Mouse (Mus musculus): ENCODE measurements at regions not wholly inside any gene's neighbourhood (a gene's known extent, or its start where the extent isn't known, plus 50 kb on each side); places are given as distances from the start of the nearest gene placed in this dataset.
A peak's percentile ranks its signal among the peaks of the same experiment; 100 is the strongest.

GRCm38 (mm10) chr6:50991528-50992125 is 337.4 kb upstream of the Npvf start:
- peak overlapping the region; percentile 84 for H3K27ac ChIP-seq
- H3K4me2 ChIP-seq (replicated peaks): no peak overlapping the region
- no peak for ATAC-seq (ENCODE audit: insufficient number of reproducible peaks, insufficient read depth, low FRiP score, low TSS enrichment)

DNA sequence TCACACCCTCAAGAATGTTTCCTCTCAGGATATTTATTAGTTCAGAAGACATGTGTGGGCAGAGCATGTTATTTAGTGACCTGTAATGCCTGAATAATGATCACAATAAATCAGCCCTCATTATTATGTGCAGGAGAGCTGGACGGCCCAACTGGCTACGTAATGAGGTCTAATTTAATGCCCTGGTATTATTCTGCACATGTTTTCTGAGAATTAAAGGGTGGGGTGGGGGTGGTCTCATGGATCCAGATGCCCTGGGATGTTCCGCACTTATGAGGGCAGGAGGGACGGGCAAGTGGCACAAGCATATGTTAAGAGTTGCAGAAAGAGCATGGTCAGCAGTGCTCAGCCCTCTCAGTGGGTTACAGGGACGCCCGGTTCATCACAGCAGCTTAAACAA is 339.7 kb upstream of the Npvf start:
- ATAC-seq (ENCODE audit: insufficient number of reproducible peaks, insufficient read depth, low FRiP score, low TSS enrichment): no peak

More at GRCm38 (mm10) chr6:50991528-50992125, 337.4 kb upstream of the Npvf start:
- WGBS: 65% methylated on average over 8 of the region's 8 CpGs
- Histone ChIP-seq H3K4me1 (peaks cover 10% of the 10 kb centered on the region), H3K27me3 (no peaks in the 10 kb centered on the region), H3K9ac (no peak overlapping the region), H3K4me3 (no peak overlapping the region), H3K36me3 (no peaks in the 10 kb centered on the region), H3K9me3 (no peaks in the 10 kb centered on the region)

GRCm38 (mm10) chr6:51002713-51003112 is 348.5 kb upstream of the Npvf start:
- peak; percentile 87 for ATAC-seq (ENCODE audit: insufficient number of reproducible peaks, insufficient read depth, low FRiP score, low TSS enrichment)
- Histone ChIP-seq H3K27me3 (no peaks in the 10 kb centered on the region), H3K9me3 (no peaks in the 10 kb centered on the region), H3K4me1 (peaks cover 24% of the 10 kb centered on the region), H3K4me3 (no peak overlapping the region), H3K9ac (no peak overlapping the region), H3K27ac (peak overlapping the region; percentile 98), H3K36me3 (no peaks in the 10 kb centered on the region), H3K4me2 (replicated peaks) (no peak overlapping the region)
- 19% methylated on average over 7 of the region's 7 CpGs for WGBS

More for the DNA sequence above, 339.7 kb upstream of the Npvf start:
- Histone ChIP-seq H3K4me2 (replicated peaks) (no peak overlapping the region), H3K4me1 (peaks cover 9% of the 10 kb centered on the region), H3K9me3 (no peaks in the 10 kb centered on the region), H3K9ac (no peak overlapping the region), H3K36me3 (no peaks in the 10 kb centered on the region), H3K4me3 (no peak overlapping the region), H3K27me3 (no peaks in the 10 kb centered on the region), H3K27ac (no peak overlapping the region)
- WGBS: 76% methylated on average over 6 of the region's 6 CpGs

DNA sequence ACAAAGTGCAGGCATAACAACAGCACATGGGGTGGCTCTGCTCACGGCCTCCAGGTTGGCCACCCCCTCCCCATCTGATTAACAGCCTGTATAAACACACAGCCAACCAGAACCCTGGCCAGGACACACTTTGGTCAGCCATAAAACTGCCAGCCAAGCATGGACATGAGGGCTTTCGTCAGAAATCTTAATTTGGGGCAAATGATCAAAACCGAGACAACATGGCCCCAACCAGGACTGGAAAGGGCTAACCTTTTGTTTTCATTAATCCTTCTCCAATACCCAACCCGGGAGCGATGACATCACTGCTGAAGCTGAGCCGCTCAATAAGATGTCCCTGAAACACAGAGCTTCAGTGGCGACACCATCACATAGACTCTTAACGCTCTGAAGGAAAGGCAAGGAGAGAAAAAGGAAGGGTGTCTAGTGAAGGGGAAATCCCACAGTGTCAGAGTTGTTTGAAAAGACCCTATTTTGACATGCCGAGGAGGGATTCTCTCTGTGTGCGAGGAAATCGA is 351.9 kb upstream of the Npvf start:
- 42% methylated on average over 11 of the region's 11 CpGs for WGBS
- Histone ChIP-seq H3K4me2 (replicated peaks) (no peak overlapping the region), H3K27me3 (no peaks in the 10 kb centered on the region), H3K4me1 (peaks cover 22% of the 10 kb centered on the region), H3K4me3 (no peak overlapping the region), H3K36me3 (no peaks in the 10 kb centered on the region), H3K27ac (peak overlapping the region; percentile 86), H3K9me3 (no peaks in the 10 kb centered on the region), H3K9ac (no peak overlapping the region)
- no peak for ATAC-seq (ENCODE audit: insufficient number of reproducible peaks, insufficient read depth, low FRiP score, low TSS enrichment)

GRCm38 (mm10) chr6:51009526-51010340 is 355.5 kb upstream of the Npvf start:
- 71% methylated on average over 14 of the region's 14 CpGs for WGBS
- H3K36me3 ChIP-seq: no peaks in the 10 kb centered on the region
- ATAC-seq (ENCODE audit: insufficient number of reproducible peaks, insufficient read depth, low FRiP score, low TSS enrichment): no peak
- peak overlapping the region; percentile 77 for H3K27ac ChIP-seq
- H3K9ac ChIP-seq: no peak overlapping the region
- H3K27me3 ChIP-seq: no peaks in the 10 kb centered on the region
- no peak overlapping the region for H3K4me3 ChIP-seq
- no peaks in the 10 kb centered on the region for H3K9me3 ChIP-seq
- peaks cover 10% of the 10 kb centered on the region for H3K4me1 ChIP-seq
- H3K4me2 ChIP-seq (replicated peaks): no peak overlapping the region

DNA sequence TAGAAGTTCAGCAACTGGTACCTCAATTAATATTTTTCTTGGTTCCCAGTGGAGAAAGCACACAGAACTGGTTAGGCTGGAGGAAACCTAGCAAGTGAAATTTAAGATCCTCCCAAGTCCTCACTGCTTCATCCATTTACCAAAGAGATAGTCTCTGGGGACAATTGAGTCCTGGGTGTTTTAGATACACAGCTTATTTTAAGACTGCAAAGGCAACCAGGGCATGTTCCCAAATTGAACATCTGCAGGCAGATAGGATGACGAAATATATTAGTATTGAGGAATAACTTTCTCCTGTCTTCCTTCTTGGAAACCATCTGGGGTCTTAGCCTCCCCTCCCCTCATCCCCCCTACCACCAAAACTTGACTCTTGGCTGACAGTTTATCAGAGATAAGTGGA is 356.3 kb upstream of the Npvf start:
- no peak for ATAC-seq (ENCODE audit: insufficient number of reproducible peaks, insufficient read depth, low FRiP score, low TSS enrichment)
- Histone ChIP-seq H3K9me3 (no peaks in the 10 kb centered on the region), H3K9ac (no peak overlapping the region), H3K27me3 (no peaks in the 10 kb centered on the region), H3K4me1 (peaks cover 8% of the 10 kb centered on the region), H3K36me3 (no peaks in the 10 kb centered on the region), H3K4me3 (no peak overlapping the region), H3K27ac (peak overlapping the region; percentile 77), H3K4me2 (replicated peaks) (no peak overlapping the region)
- 72% methylated on average over 1 of the region's 1 CpGs for WGBS

DNA sequence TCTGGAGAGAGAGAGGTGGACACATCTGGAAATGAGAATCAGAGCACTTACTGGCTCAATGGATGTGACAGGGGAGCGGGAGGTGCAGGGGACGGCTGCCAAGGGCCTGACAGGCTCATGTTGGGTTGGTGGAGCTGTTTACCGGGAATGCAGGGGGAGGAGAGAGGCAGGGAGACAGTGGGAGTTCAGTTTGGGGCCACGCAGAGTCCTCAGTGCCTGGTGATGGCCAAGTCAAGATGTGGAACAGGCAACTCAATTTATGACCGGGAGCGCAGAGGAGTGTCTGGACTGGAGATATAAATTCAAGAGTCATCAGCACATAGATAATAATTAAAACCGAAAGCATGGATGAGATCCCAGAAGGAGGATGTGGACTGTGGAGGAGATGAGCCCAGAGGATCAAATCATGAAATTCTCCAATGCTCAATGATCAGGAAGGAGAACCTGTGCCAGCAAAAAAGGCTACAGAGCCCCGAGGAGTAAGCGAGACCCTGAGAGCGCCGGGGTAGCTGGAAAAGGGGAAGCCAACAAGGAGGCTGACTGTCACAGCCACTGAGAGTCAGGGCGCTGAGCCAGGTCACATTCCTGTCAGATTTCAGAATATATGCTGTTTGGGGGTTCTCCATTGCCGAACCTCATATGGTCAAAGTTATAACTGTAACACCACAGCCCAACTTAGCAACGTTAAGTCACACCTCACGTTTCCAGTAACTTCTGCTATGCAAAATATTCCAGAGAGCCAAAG is 358.0 kb upstream of the Npvf start:
- Histone ChIP-seq H3K9ac (no peak overlapping the region), H3K36me3 (no peaks in the 10 kb centered on the region), H3K4me1 (peaks cover 13% of the 10 kb centered on the region), H3K27me3 (no peaks in the 10 kb centered on the region), H3K4me3 (no peak overlapping the region), H3K4me2 (replicated peaks) (no peak overlapping the region), H3K27ac (peak overlapping the region; percentile 77; the same call in 1 of the 2 replicates), H3K9me3 (no peaks in the 10 kb centered on the region)
- ATAC-seq (ENCODE audit: insufficient number of reproducible peaks, insufficient read depth, low FRiP score, low TSS enrichment): no peak
- 76% methylated on average over 15 of the region's 15 CpGs for WGBS

- Histone ChIP-seq H3K27me3 (no peaks in the 10 kb centered on the region), H3K27ac (peak overlapping the region; percentile 80), H3K9ac (no peak overlapping the region), H3K4me2 (replicated peaks) (no peak overlapping the region), H3K4me1 (peaks cover 13% of the 10 kb centered on the region), H3K4me3 (no peak overlapping the region), H3K9me3 (no peaks in the 10 kb centered on the region), H3K36me3 (no peaks in the 10 kb centered on the region)
- WGBS: 51% methylated on average over 2 of the region's 2 CpGs
- peak; percentile 38; the same call in 1 of the 2 replicates for ATAC-seq (ENCODE audit: insufficient number of reproducible peaks, insufficient read depth, low FRiP score, low TSS enrichment)
Measured at GRCm38 (mm10) chr6:51015735-51016134, 361.5 kb upstream of the Npvf start.

DNA sequence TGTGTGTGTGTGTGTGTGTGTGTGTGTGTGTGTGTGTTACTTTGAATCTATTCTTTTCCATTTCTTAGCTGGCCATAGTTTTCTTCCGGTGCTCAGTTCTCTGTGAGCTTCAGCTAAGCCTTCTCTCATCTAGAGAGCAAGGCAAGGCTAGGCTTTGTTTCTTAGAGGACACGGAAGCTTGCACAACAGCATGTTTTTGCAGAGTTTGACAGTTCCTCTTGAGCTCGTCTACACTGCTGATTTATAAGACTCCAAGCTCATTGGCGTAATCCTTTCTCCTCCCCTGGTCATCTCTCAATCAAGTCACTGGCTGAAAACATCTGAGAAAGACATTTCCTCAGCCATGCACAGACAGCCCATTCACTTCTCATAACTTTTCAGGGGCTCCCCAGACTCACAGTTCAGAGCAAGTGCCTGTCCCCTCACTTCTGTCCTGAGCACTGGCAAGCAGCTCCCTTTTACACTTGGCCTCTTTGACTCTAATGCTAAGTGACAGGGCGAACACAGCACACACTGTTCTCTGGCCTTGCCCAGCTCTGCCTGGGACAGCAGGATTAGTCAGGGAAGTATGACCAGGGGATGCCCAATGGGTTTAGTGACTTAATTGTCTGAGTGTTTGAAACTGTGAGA is 362.3 kb upstream of the Npvf start:
- H3K4me2 ChIP-seq (replicated peaks): no peak overlapping the region
- H3K27ac ChIP-seq: peak overlapping the region; percentile 80
- H3K36me3 ChIP-seq: no peaks in the 10 kb centered on the region
- H3K4me1 ChIP-seq: peaks cover 13% of the 10 kb centered on the region
- H3K27me3 ChIP-seq: no peaks in the 10 kb centered on the region
- H3K9ac ChIP-seq: no peak overlapping the region
- H3K4me3 ChIP-seq: no peak overlapping the region
- H3K9me3 ChIP-seq: no peaks in the 10 kb centered on the region
- ATAC-seq (ENCODE audit: insufficient number of reproducible peaks, insufficient read depth, low FRiP score, low TSS enrichment): 0 out of 2 replicates have a peak, but pooled peaks have one; percentile 59
- WGBS: 69% methylated on average over 5 of the region's 5 CpGs

DNA sequence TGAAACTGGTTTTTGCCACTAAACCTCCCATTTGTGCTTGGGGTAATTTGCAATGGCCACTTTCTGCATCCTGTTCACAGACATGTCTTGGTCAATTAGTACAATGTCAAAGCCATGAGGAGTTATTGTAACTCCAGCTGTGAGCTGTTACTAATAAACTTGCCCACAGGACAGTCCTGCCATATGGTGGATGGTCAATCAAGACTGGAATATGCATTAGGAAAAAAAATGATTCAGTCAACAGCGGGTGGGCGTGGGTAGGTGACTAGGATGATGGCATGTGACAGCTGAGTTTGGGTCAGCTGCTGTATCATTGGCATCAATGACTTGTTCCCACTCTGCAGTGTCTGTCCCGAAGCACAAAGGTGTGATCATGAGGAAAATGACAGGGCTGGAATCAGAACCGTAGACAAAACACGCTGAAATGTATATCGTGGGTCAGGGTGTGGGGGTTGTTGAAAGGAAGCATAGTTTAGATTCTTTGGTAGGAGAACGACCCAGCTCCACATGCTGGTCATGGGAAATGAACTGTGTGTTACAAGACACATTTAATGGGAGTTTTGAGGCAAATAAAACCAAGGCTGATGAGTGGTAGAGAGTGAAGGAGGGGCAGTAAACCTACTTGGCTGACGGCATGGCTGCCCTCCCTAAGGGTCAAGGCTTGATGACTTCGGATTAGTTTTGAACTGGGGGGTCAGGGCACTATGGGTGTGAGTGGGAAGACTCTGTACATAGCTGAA is 363.2 kb upstream of the Npvf start:
- H3K9me3 ChIP-seq: no peaks in the 10 kb centered on the region
- peak overlapping the region; percentile 80 for H3K27ac ChIP-seq
- H3K4me2 ChIP-seq (replicated peaks): no peak overlapping the region
- no peaks in the 10 kb centered on the region for H3K36me3 ChIP-seq
- H3K4me3 ChIP-seq: no peak overlapping the region
- no peak overlapping the region for H3K9ac ChIP-seq
- no peak for ATAC-seq (ENCODE audit: insufficient number of reproducible peaks, insufficient read depth, low FRiP score, low TSS enrichment)
- H3K4me1 ChIP-seq: peaks cover 13% of the 10 kb centered on the region
- 63% methylated on average over 9 of the region's 9 CpGs for WGBS
- H3K27me3 ChIP-seq: no peaks in the 10 kb centered on the region

GRCm38 (mm10) chr6:51021206-51021605 is 367.0 kb upstream of the Npvf start:
- Histone ChIP-seq H3K4me3 (no peak overlapping the region), H3K4me1 (peaks cover 6% of the 10 kb centered on the region), H3K9ac (no peak overlapping the region), H3K9me3 (no peaks in the 10 kb centered on the region), H3K27me3 (no peaks in the 10 kb centered on the region), H3K27ac (peak overlapping the region; percentile 38; the same call in 1 of the 2 replicates), H3K36me3 (no peaks in the 10 kb centered on the region), H3K4me2 (replicated peaks) (no peak overlapping the region)
- WGBS: 85% methylated on average over 6 of the region's 6 CpGs
- no peak for ATAC-seq (ENCODE audit: insufficient number of reproducible peaks, insufficient read depth, low FRiP score, low TSS enrichment)
